Mouse (Mus musculus): Measurements from ENCODE around the gene Zfp287.

DNA sequence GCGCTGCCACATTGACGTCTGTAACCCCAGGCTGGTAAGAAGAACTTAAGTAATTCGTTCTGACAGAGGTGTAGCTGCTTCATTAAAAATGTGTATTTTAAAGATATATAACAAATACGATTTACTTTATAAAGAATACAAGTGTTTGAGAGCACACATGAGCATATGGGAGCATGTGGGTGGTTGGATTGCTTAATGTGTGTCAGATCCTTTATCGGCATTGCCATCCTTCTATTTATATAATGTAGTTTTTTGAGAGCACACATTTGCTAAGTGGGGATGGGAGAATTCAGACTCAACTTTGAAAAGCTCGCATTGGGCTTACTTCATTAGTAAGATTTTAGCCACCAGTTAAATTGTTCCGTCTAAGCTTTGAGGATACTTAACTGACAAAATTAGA is 44.8 kb upstream of the Zfp287 start:
- TF ChIP-seq CTCF (conservative IDR thresholded peaks at IDR 0.05; ENCODE audit: low read length) (no peak), NANOG (IDR thresholded peaks at IDR 0.05; ENCODE audit: borderline replicate concordance, low read length) (no peak), POU5F1 (IDR thresholded peaks at IDR 0.05; ENCODE audit: borderline replicate concordance, low read length) (no peak)

Data from E14TG2a.4 (cell line).